In genomic region chr4:126556809-126557711, GRCm38 (mm10) we compare ENCODE assay signal across 8 mouse cellular contexts. TPM values are rescaled to one million over a fixed set of nuclear protein-coding genes. Genes with fewer than 3 reads are reported as not detected.
A peak's percentile ranks its signal among the peaks of the same experiment; 100 is the strongest.
DNase-seq lines count a peak whose midpoint lies in the region; ATAC-seq lines count a peak whose summit lies in the region.

Clspn (plus strand) TSS chr4:126556935.

- WGBS in hindbrain, embryonic 15.5 days = under 1% methylated on average over 54 of the region's 54 CpGs

- 0 out of 2 replicates have a peak within 1 kb of the TSS, but pooled peaks have one; percentile 48 for H3K27ac ChIP-seq in hindbrain, embryonic 15.5 days (replicated peaks)

- H3K9ac ChIP-seq in hindbrain, embryonic 15.5 days = peak within 1 kb of the TSS; percentile 52

- H3K27me3 ChIP-seq in hindbrain, embryonic 15.5 days = no peaks in the 10 kb centered on the region
- H3K27me3 ChIP-seq in megakaryocyte, embryonic 14.5 days (replicated peaks) = peaks cover under 1% of the 10 kb centered on the region

- DNase-seq in cerebellum, postnatal 36 days = peak; percentile 71 to 78
- peak; percentile 75 to 81 for DNase-seq in frontal cortex, postnatal 36 days (ENCODE audit: low spot score in 2 of 2)
- peak; percentile 51 to 65 for DNase-seq in left cerebral cortex, adult 8-10 months (ENCODE audit: low spot score in 2 of 2)
- DNase-seq in right cerebral cortex, postnatal 10 days (ENCODE audit: low spot score in 2 of 2) = peak; percentile 92 to 93
- peak; percentile 90 for DNase-seq in urinary bladder, postnatal 14 days (ENCODE audit: low spot score)

- peak within 1 kb of the TSS; percentile 90 for H3K4me3 ChIP-seq in hindbrain, embryonic 15.5 days
- peak within 1 kb of the TSS; percentile 96 for H3K4me3 ChIP-seq in megakaryocyte, embryonic 14.5 days (replicated peaks)

- peak; percentile 99 for ATAC-seq in activated CD4-positive, CD25-positive, alpha-beta regulatory T cell, adult 4 months
- ATAC-seq in hindbrain, embryonic 15.5 days (ENCODE audit: low FRiP score, low read depth) = peak; percentile 97

- H3K4me2 ChIP-seq in hindbrain, embryonic 15.5 days = peak within 1 kb of the TSS; percentile 95

- H3K4me1 ChIP-seq in hindbrain, embryonic 15.5 days (replicated peaks) = peaks cover 10% of the 10 kb centered on the region
- H3K4me1 ChIP-seq in megakaryocyte, embryonic 14.5 days = peaks cover 43% of the 10 kb centered on the region

- no peaks in the 10 kb centered on the region for H3K9me3 ChIP-seq in hindbrain, embryonic 15.5 days
- no peaks in the 10 kb centered on the region for H3K9me3 ChIP-seq in megakaryocyte, embryonic 14.5 days

- H3K36me3 ChIP-seq in hindbrain, embryonic 15.5 days = no peaks in the 10 kb centered on the region
- peaks cover 15% of the 10 kb centered on the region for H3K36me3 ChIP-seq in megakaryocyte, embryonic 14.5 days (replicated peaks; ENCODE audit: low read length)

RNA-seq across cellular contexts. Expression of gene Clspn, which starts in this region (rescaled TPM):
- 1 to 10 TPM; 7.0 to 8.4 TPM for polyA plus RNA-seq in activated CD4-positive, CD25-positive, alpha-beta regulatory T cell, adult 4 months (2017; shearing (Covaris generic))
- polyA plus RNA-seq in hindbrain, embryonic 15.5 days (2015; fragmentation: Nextera tagmentation; extraction: Ambion mirVana) = 8.8 and 9.5 TPM in 2 replicates
- total RNA-seq in left cerebral cortex, adult 8-10 months (2022) = 1 to 10 TPM; 2.3 to 3.3 (median 3.0) TPM
- polyA plus RNA-seq in megakaryocyte, embryonic 14.5 days (2012; ENCODE audit: insufficient read depth, low replicate concordance) = 1.7 TPM in 1 of 2 replicates, not detected in the other

Comparison
In these comparisons a context has a peak if more than half of its experiments do, and no peak if none do; other contexts are left out.
1. Peak in every context shown above with its lines: DNase-seq, ATAC-seq, H3K4me3 ChIP-seq and H3K27ac ChIP-seq.